21 mouse cellular contexts compared by ENCODE assay signal in genomic region chr11:40554867-40555794, GRCm38 (mm10).
A peak's percentile ranks its signal among the peaks of the same experiment; 100 is the strongest.
DNase-seq lines count a peak whose midpoint lies in the region; ATAC-seq and TF ChIP-seq lines count a peak whose summit lies in the region.
"Had no signal": no experiment of that assay in that cellular context is flagged by ENCODE, and none has a peak within 500 bp of the region (broad histone marks: within the 10 kb centered on the region; RNA-seq: fewer than 3 reads in every experiment).

No protein-coding gene starts in this region.

- H3K9ac ChIP-seq in midbrain, embryonic 16.5 days (ENCODE audit: low read depth, low read length), result no peak overlapping the region
- H3K9ac ChIP-seq: hindbrain, embryonic 13.5 days; liver, embryonic 14.5 days; stomach, embryonic 15.5 days had no signal

- TF ChIP-seq CTCF in cortical plate, adult 2 months (IDR thresholded peaks at IDR 0.05; ENCODE audit: extremely low read depth, insufficient read depth, low read length), result no peak

- no peak overlapping the region for H3K4me2 ChIP-seq in midbrain, embryonic 16.5 days (ENCODE audit: low read length)
- H3K4me2 ChIP-seq: hindbrain, embryonic 13.5 days; stomach, embryonic 15.5 days had no signal

- H3K36me3 ChIP-seq in midbrain, embryonic 16.5 days (ENCODE audit: control insufficient read depth, insufficient read depth, low read length), result no peaks in the 10 kb centered on the region
- H3K36me3 ChIP-seq: G1E; hindbrain, embryonic 13.5 days; stomach, embryonic 15.5 days had no signal

- WGBS in midbrain, embryonic 16.5 days, result 72% methylated on average over 11 of the region's 11 CpGs

- H3K4me1 ChIP-seq in cortical plate, adult 2 months (ENCODE audit: control insufficient read depth, insufficient read depth, low read length), result peaks cover 1% of the 10 kb centered on the region; the same call in 1 of the 2 replicates
- no peaks in the 10 kb centered on the region for H3K4me1 ChIP-seq in midbrain, embryonic 16.5 days (ENCODE audit: control insufficient read depth, insufficient read depth, low read length)
- H3K4me1 ChIP-seq: stomach, embryonic 15.5 days had no signal

- no peaks in the 10 kb centered on the region for H3K27me3 ChIP-seq in midbrain, embryonic 16.5 days (ENCODE audit: control insufficient read depth, insufficient read depth, low read depth, low read length)
- H3K27me3 ChIP-seq: hindbrain, embryonic 13.5 days; stomach, embryonic 15.5 days had no signal

- no peak for TF ChIP-seq POLR2A in cortical plate, adult 2 months (IDR thresholded peaks at IDR 0.05; ENCODE audit: extremely low read depth, insufficient read depth, low read length)

- H3K9me3 ChIP-seq in midbrain, embryonic 16.5 days (replicated peaks; ENCODE audit: control insufficient read depth, low read length, poor library complexity, severe bottlenecking), result no peaks in the 10 kb centered on the region
- H3K9me3 ChIP-seq: G1E; hindbrain, embryonic 13.5 days; stomach, embryonic 15.5 days had no signal

- peak; percentile 62 for DNase-seq in layer of hippocampus, adult 11-12 months (ENCODE audit: low spot score)
- no peak for DNase-seq in layer of hippocampus, postnatal 25 days (ENCODE audit: extremely low spot score in 1 of 2, low spot score in 1 of 2)
- peak; percentile 49 to 79 for DNase-seq in frontal cortex, postnatal 36 days (ENCODE audit: low spot score in 2 of 2)
- DNase-seq in left cerebral cortex, adult 9 months (ENCODE audit: low spot score in 2 of 2), result peak; percentile 22 to 63
- DNase-seq in thymus, postnatal 14 days, result no peak
- no peak for DNase-seq in MN1 (ENCODE audit: low spot score)
- DNase-seq: adrenal gland, adult 8-10 months; cerebellum, adult 2 months; embryo, embryonic 11 days; heart, adult 18-20 months; kidney, postnatal 25 days; thymus, postnatal 25 days had no signal

- no peak overlapping the region for H3K4me3 ChIP-seq in cortical plate, adult 2 months (ENCODE audit: insufficient read depth, low read length)
- H3K4me3 ChIP-seq in midbrain, embryonic 16.5 days (ENCODE audit: low read depth, low read length), result no peak overlapping the region
- H3K4me3 ChIP-seq: hindbrain, embryonic 13.5 days; myocyte; stomach, embryonic 15.5 days had no signal

- H3K27ac ChIP-seq in cortical plate, adult 2 months (ENCODE audit: insufficient read depth, low read length), result peak overlapping the region; percentile 45
- H3K27ac ChIP-seq in midbrain, embryonic 16.5 days (ENCODE audit: low read length), result no peak overlapping the region
- H3K27ac ChIP-seq: hindbrain, embryonic 13.5 days; liver, embryonic 14.5 days; stomach, embryonic 15.5 days had no signal

- no peak for ATAC-seq in midbrain, embryonic 16.5 days
- ATAC-seq: intestine, embryonic 16.5 days; lung, postnatal 0 days had no signal

Comparison
In these comparisons a context has a peak if more than half of its experiments do, and no peak if none do; other contexts are left out.
1. DNase-seq: peak in layer of hippocampus, adult 11-12 months (single experiment), frontal cortex, postnatal 36 days (2 of 2) and left cerebral cortex, adult 9 months (2 of 2); none in layer of hippocampus, postnatal 25 days (0 of 2), thymus, postnatal 14 days (single experiment) and MN1 (single experiment).